Mouse (Mus musculus): ENCODE results near the gene Itm2c. TPM values are rescaled to one million over a fixed set of nuclear protein-coding genes. Genes with fewer than 3 reads are reported as not detected.

Itm2c gene
- polyA plus RNA-seq, 1 experiment = 51.2 TPM

GRCm38 (mm10) chr1:85853865-85854264 lies 40.2 kb upstream of the Itm2c start:
- no peaks in the 10 kb centered on the region; the same call in 1 of the 2 replicates for H3K36me3 ChIP-seq (ENCODE audit: control insufficient read depth, insufficient read depth, low read length, poor library complexity, severe bottlenecking)
- no peaks in the 10 kb centered on the region for H3K27me3 ChIP-seq (ENCODE audit: control insufficient read depth, insufficient read depth, low read length, poor library complexity, severe bottlenecking)
- no peaks in the 10 kb centered on the region for H3K4me1 ChIP-seq (ENCODE audit: control insufficient read depth, insufficient read depth, low read length)
- TF ChIP-seq EP300 (IDR thresholded peaks at IDR 0.05; ENCODE audit: insufficient read depth, low read depth, low read length) (no peak), POLR2A (IDR thresholded peaks at IDR 0.05; ENCODE audit: insufficient read depth, low read length) (no peak), CTCF (IDR thresholded peaks at IDR 0.05; ENCODE audit: low read depth, low read length) (no peak)
- H3K4me3 ChIP-seq (ENCODE audit: low read depth, low read length) = no peak overlapping the region
- H3K9me3 ChIP-seq (replicated peaks; ENCODE audit: control insufficient read depth, insufficient read depth, low read length, poor library complexity, severe bottlenecking) = no peaks in the 10 kb centered on the region
- H3K9ac ChIP-seq (ENCODE audit: low read depth, poor library complexity, severe bottlenecking) = no peak overlapping the region
- H3K27ac ChIP-seq (ENCODE audit: insufficient read depth, low read length) = no peak overlapping the region

DNA sequence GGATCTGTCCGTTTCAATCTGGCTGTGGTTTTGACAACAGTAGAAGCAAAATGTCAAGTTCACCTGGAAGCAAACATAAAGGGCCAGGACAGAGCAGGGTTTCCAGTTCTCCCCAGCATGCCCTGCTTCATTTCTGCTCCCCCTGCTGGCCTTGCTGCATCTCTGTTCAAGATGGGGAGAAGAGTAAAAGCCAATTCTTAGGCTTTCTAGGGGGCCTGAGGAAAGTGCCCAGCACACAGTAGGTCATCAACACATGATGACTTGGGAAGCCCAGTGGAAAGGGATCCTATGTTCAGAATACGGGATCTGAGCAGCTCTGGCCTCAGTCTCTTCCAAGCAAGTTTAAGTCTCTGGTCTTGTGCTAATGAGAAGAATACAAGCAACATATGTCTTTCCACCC lies 39.6 kb upstream of the Itm2c start:
- TF ChIP-seq POLR2A (IDR thresholded peaks at IDR 0.05; ENCODE audit: insufficient read depth, low read length) (no peak), EP300 (IDR thresholded peaks at IDR 0.05; ENCODE audit: insufficient read depth, low read depth, low read length) (no peak), CTCF (IDR thresholded peaks at IDR 0.05; ENCODE audit: low read depth, low read length) (no peak)
- no peak overlapping the region for H3K9ac ChIP-seq (ENCODE audit: low read depth, poor library complexity, severe bottlenecking)
- no peaks in the 10 kb centered on the region for H3K36me3 ChIP-seq (ENCODE audit: control insufficient read depth, insufficient read depth, low read length, poor library complexity, severe bottlenecking)
- no peak overlapping the region for H3K27ac ChIP-seq (ENCODE audit: insufficient read depth, low read length)
- no peak overlapping the region for H3K4me3 ChIP-seq (ENCODE audit: low read depth, low read length)
- no peaks in the 10 kb centered on the region for H3K4me1 ChIP-seq (ENCODE audit: control insufficient read depth, insufficient read depth, low read length)
- no peaks in the 10 kb centered on the region for H3K27me3 ChIP-seq (ENCODE audit: control insufficient read depth, insufficient read depth, low read length, poor library complexity, severe bottlenecking)
- H3K9me3 ChIP-seq (replicated peaks; ENCODE audit: control insufficient read depth, insufficient read depth, low read length, poor library complexity, severe bottlenecking) = no peaks in the 10 kb centered on the region

DNA sequence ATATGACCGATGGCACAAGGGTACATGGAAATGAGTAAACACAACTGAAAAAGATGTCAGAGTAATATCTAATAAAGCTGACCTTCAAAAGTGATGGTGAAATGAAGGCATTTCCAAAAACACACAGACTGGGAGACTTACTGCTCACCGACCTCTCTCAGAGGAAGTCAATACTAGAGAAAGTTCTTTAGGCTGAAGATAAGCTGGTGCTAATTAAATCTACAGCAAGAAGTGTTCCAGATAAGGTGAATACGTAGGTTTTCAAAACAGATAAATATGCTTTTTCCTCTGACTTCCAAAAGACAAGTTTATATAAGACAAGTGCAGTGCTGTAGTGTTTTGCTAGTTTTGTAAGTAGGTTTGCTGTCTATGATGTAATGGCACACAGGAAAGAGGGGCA lies 37.8 kb upstream of the Itm2c start:
- Histone ChIP-seq H3K27ac (ENCODE audit: insufficient read depth, low read length) (no peak overlapping the region), H3K4me1 (ENCODE audit: control insufficient read depth, insufficient read depth, low read length) (no peaks in the 10 kb centered on the region), H3K36me3 (ENCODE audit: control insufficient read depth, insufficient read depth, low read length, poor library complexity, severe bottlenecking) (no peaks in the 10 kb centered on the region), H3K27me3 (ENCODE audit: control insufficient read depth, insufficient read depth, low read length, poor library complexity, severe bottlenecking) (no peaks in the 10 kb centered on the region), H3K9ac (ENCODE audit: low read depth, poor library complexity, severe bottlenecking) (no peak overlapping the region), H3K9me3 (replicated peaks; ENCODE audit: control insufficient read depth, insufficient read depth, low read length, poor library complexity, severe bottlenecking) (no peaks in the 10 kb centered on the region), H3K4me3 (ENCODE audit: low read depth, low read length) (no peak overlapping the region)
- TF ChIP-seq EP300 (IDR thresholded peaks at IDR 0.05; ENCODE audit: insufficient read depth, low read depth, low read length) (no peak), CTCF (IDR thresholded peaks at IDR 0.05; ENCODE audit: low read depth, low read length) (no peak), POLR2A (IDR thresholded peaks at IDR 0.05; ENCODE audit: insufficient read depth, low read length) (no peak)

DNA sequence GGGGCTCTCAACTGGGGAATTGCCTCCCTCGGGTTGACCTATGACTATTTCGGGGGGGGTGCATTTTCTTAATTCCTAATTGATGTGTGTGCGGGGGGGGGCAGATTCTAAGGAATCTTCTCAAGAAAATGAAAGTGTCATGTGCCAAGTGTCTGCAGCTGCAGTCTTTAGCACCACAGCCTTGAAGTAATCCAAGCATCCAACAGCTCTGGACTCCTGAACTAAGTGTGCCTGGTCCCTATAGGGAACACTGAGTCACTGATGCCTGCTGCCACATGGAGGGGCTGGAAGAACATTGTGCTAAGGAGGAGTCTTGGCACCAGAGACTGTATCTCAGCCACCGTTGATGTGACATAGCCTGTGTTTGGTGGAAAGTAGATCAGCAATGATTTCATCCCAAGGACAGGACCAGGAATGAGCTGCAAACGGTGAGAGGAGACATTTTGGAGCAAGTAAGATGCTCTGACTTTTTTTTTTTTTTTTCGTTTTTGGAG lies 36.8 kb upstream of the Itm2c start:
- H3K9ac ChIP-seq (ENCODE audit: low read depth, poor library complexity, severe bottlenecking) = no peak overlapping the region
- peaks cover 5% of the 10 kb centered on the region for H3K9me3 ChIP-seq (replicated peaks; ENCODE audit: control insufficient read depth, insufficient read depth, low read length, poor library complexity, severe bottlenecking)
- no peak overlapping the region for H3K4me3 ChIP-seq (ENCODE audit: low read depth, low read length)
- H3K36me3 ChIP-seq (ENCODE audit: control insufficient read depth, insufficient read depth, low read length, poor library complexity, severe bottlenecking) = no peaks in the 10 kb centered on the region
- no peak for TF ChIP-seq CTCF (IDR thresholded peaks at IDR 0.05; ENCODE audit: low read depth, low read length)
- TF ChIP-seq POLR2A (IDR thresholded peaks at IDR 0.05; ENCODE audit: insufficient read depth, low read length) = no peak
- TF ChIP-seq EP300 (IDR thresholded peaks at IDR 0.05; ENCODE audit: insufficient read depth, low read depth, low read length) = no peak
- H3K27ac ChIP-seq (ENCODE audit: insufficient read depth, low read length) = no peak overlapping the region
- no peaks in the 10 kb centered on the region for H3K4me1 ChIP-seq (ENCODE audit: control insufficient read depth, insufficient read depth, low read length)
- no peaks in the 10 kb centered on the region for H3K27me3 ChIP-seq (ENCODE audit: control insufficient read depth, insufficient read depth, low read length, poor library complexity, severe bottlenecking)

DNA sequence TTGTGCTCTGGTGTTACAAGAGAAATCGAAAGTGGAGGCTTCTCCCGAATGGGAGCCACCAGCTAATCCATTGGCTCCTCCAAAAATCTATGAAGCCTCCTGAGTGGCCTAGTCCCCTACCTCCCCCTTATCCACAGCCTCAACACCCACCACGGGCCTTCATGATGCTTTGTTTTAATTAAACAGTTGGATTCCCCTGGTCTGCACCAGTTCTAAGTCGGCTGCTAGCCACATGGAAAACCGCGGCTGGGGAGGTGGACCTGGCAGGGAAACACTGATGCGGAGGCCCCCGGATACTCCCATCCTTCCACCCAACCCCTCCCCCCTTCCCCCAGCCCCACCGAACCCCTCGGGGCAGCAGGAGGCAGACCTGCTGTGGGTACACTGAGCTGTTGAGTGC lies 29.7 kb upstream of the Itm2c start:
- no peak for TF ChIP-seq CTCF (IDR thresholded peaks at IDR 0.05; ENCODE audit: low read depth, low read length)
- no peak for TF ChIP-seq POLR2A (IDR thresholded peaks at IDR 0.05; ENCODE audit: insufficient read depth, low read length)
- no peak for TF ChIP-seq EP300 (IDR thresholded peaks at IDR 0.05; ENCODE audit: insufficient read depth, low read depth, low read length)
- H3K9ac ChIP-seq (ENCODE audit: low read depth, poor library complexity, severe bottlenecking) = no peak overlapping the region
- H3K4me3 ChIP-seq (ENCODE audit: low read depth, low read length) = no peak overlapping the region
- no peaks in the 10 kb centered on the region for H3K27me3 ChIP-seq (ENCODE audit: control insufficient read depth, insufficient read depth, low read length, poor library complexity, severe bottlenecking)
- no peaks in the 10 kb centered on the region for H3K4me1 ChIP-seq (ENCODE audit: control insufficient read depth, insufficient read depth, low read length)
- H3K27ac ChIP-seq (ENCODE audit: insufficient read depth, low read length) = no peak overlapping the region
- peaks cover 37% of the 10 kb centered on the region for H3K9me3 ChIP-seq (replicated peaks; ENCODE audit: control insufficient read depth, insufficient read depth, low read length, poor library complexity, severe bottlenecking)
- H3K36me3 ChIP-seq (ENCODE audit: control insufficient read depth, insufficient read depth, low read length, poor library complexity, severe bottlenecking) = no peaks in the 10 kb centered on the region

DNA sequence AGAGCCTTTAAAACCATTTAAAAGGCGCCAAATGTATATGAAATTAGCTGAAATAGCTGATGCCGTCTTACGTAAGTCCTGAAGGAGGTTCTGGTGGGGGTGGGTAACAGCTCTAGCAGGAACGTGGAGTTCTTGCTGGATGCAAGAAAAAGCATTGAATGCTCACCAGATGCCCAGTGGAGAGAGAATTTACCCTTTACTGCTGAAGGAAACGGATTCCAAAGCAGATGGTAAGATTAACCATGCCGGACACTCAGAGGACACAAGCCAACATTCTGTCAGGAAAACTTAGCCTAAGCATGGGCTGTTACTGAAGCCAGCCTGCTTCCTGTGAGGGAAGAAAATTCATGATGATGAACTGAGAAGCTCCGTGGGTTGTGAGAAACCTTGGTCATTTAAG lies 24.1 kb upstream of the Itm2c start:
- H3K9me3 ChIP-seq (replicated peaks; ENCODE audit: control insufficient read depth, insufficient read depth, low read length, poor library complexity, severe bottlenecking) = peaks cover 22% of the 10 kb centered on the region

More for the DNA sequence above, 24.1 kb upstream of the Itm2c start:
- H3K36me3 ChIP-seq (ENCODE audit: control insufficient read depth, insufficient read depth, low read length, poor library complexity, severe bottlenecking) = no peaks in the 10 kb centered on the region
- no peak overlapping the region for H3K9ac ChIP-seq (ENCODE audit: low read depth, poor library complexity, severe bottlenecking)
- H3K27me3 ChIP-seq (ENCODE audit: control insufficient read depth, insufficient read depth, low read length, poor library complexity, severe bottlenecking) = no peaks in the 10 kb centered on the region
- no peak for TF ChIP-seq POLR2A (IDR thresholded peaks at IDR 0.05; ENCODE audit: insufficient read depth, low read length)
- TF ChIP-seq CTCF (IDR thresholded peaks at IDR 0.05; ENCODE audit: low read depth, low read length) = no peak
- TF ChIP-seq EP300 (IDR thresholded peaks at IDR 0.05; ENCODE audit: insufficient read depth, low read depth, low read length) = no peak
- H3K27ac ChIP-seq (ENCODE audit: insufficient read depth, low read length) = no peak overlapping the region
- H3K4me3 ChIP-seq (ENCODE audit: low read depth, low read length) = no peak overlapping the region
- H3K4me1 ChIP-seq (ENCODE audit: control insufficient read depth, insufficient read depth, low read length) = no peaks in the 10 kb centered on the region
